Mouse (Mus musculus) stomach, postnatal 0 days (tissue): ENCODE results near the gene Rnf114. TPM values are rescaled to one million over a fixed set of nuclear protein-coding genes. Genes with fewer than 3 reads are reported as not detected.

Experiments used
- ATAC-seq: fragments of 200-750 bp; cut with Nextera tagmentation; 2 replicates; pipeline ENCODE4 v1.8.0; 2017; ENCODE audit not compliant: low FRiP score, low TSS enrichment
- DNase-seq: peaks from one replicate; pipeline ENCODE4 v3.0.0-alpha.2; 2016; ENCODE audit warnings: low spot score
- H3K27ac ChIP-seq: fragments of 300-500 bp; sonication (generic); replicated peaks from 2 replicates; pipeline ENCODE4 v1.5.1; 2014; ENCODE audit warnings: mild to moderate bottlenecking, control low read depth
- H3K27me3 ChIP-seq: fragments of 300-500 bp; sonication (generic); 2 replicates; pipeline ENCODE4 v1.6.1; 2014; ENCODE audit warnings: low read length; ENCODE audit not compliant: control insufficient read depth, insufficient read depth
- H3K36me3 ChIP-seq: fragments of 300-500 bp; sonication (generic); 2 replicates; pipeline ENCODE4 v1.6.1; 2014; ENCODE audit warnings: low read length, mixed read lengths; ENCODE audit not compliant: control insufficient read depth, insufficient read depth
- H3K4me1 ChIP-seq: fragments of 300-500 bp; sonication (generic); replicated peaks from 2 replicates; pipeline ENCODE4 v1.6.1; 2014; ENCODE audit warnings: antibody characterized with exemption; ENCODE audit not compliant: control insufficient read depth, insufficient read depth
- H3K4me2 ChIP-seq: fragments of 300-500 bp; sonication (generic); replicated peaks from 2 replicates; pipeline ENCODE4 v1.6.1; 2014; ENCODE audit warnings: low read depth, mild to moderate bottlenecking, control low read depth, moderate library complexity
- H3K4me3 ChIP-seq: fragments of 300-500 bp; sonication (generic); 2 replicates; pipeline ENCODE4 v1.5.1; 2014; ENCODE audit warnings: low read depth, low read length, control low read depth
- H3K9ac ChIP-seq: fragments of 300-500 bp; sonication (generic); 2 replicates; pipeline ENCODE4 v1.6.1; 2014; ENCODE audit warnings: mild to moderate bottlenecking, low read length, control low read depth, mixed read lengths
- H3K9me3 ChIP-seq: fragments of 300-500 bp; sonication (generic); 2 replicates; pipeline ENCODE4 v1.6.1; 2016; ENCODE audit warnings: low read length; ENCODE audit not compliant: control insufficient read depth
- CTCF ChIP-seq: IDR thresholded peaks from 2 replicates; pipeline ENCODE4 v1.5.1; 2016; ENCODE audit warnings: antibody characterized with exemption, low read depth, mild to moderate bottlenecking, moderate library complexity
- EP300 ChIP-seq: optimal IDR thresholded peaks from 2 replicates; pipeline ENCODE3; 2016; ENCODE audit warnings: antibody characterized with exemption
- WGBS: fragments of 180-500 bp; shearing (Covaris S2); extraction: QIAGEN DNeasy Blood & Tissue Kit; methylation state at CpG from one replicate; pipeline ENCODE4 v1.1.7; 2014; 5-methylcytosine and 5-hydroxymethylcytosine counted together
- polyA plus RNA-seq: library from polyadenylated mRNA; unstranded; fragments of >200 nt; fragmentation: Nextera tagmentation; extraction: Ambion mirVana; gene quantifications from 2 replicates; pipeline ENCODE4 v1.2.1, GENCODE M21; 2015

Rnf114 gene
- polyA plus RNA-seq, 1 experiment from 2014 or later, result 44.6 TPM

DNA sequence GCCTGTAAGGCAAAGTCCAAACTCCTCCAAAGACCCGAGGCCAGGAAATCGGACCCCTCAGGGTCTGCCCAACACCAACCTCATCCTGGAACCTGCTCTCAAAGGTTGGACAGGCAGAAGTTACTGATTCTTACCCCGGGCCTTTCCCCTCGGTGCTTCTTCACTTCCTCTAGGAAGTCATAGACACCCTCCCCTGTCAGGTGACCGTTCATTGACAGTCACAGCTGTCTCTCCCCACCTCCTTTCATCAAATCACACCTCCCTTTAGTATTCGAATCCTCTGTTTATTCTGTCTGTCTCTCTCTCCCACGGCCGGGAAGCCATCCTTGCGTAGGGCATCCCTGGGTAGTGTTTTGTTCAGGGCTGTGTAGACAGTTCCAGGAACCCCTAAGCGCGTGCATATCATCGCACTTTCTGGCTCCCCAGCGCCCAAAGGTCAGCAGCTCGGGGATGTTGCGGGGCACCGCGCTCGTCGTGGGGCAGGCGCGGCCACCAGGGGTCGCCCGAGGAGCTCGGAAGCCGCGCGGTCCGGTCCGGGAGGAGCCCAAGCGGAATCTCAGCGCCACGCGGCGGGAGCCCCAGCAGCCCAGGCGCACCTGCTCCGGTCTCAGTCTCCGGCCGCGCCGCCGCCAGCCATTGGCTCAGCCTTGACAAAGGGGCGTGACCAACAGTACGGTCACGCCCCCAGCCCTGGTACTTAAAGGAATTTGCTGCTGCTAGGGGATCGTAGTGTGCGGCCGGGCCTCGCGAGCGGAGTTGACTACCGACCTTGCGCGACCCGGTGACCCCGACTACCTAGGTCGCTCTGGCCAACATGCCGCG, 45.2 kb downstream of the Rnf114 start, which contains the start of gene Snai1:
Gene Snai1 (plus strand): TSS at position 720 of the 822 bp plus-strand sequence.
- Histone ChIP-seq H3K4me2 (peak within 1 kb of the TSS; percentile 73), H3K9ac (peak within 1 kb of the TSS; percentile 59), H3K27ac (peak within 1 kb of the TSS; percentile 49), H3K4me1 (no peaks in the 10 kb centered on the region; the same call in 1 of the 2 replicates), H3K9me3 (no peaks in the 10 kb centered on the region), H3K36me3 (no peaks in the 10 kb centered on the region), H3K27me3 (no peaks in the 10 kb centered on the region), H3K4me3 (peak within 1 kb of the TSS; percentile 51)
- WGBS, result 1% methylated on average over 58 of the region's 58 CpGs
- DNase-seq (peak; percentile 96), ATAC-seq (peak; percentile 98)
- TF ChIP-seq CTCF (peak; percentile 90), EP300 (no peak)

DNA sequence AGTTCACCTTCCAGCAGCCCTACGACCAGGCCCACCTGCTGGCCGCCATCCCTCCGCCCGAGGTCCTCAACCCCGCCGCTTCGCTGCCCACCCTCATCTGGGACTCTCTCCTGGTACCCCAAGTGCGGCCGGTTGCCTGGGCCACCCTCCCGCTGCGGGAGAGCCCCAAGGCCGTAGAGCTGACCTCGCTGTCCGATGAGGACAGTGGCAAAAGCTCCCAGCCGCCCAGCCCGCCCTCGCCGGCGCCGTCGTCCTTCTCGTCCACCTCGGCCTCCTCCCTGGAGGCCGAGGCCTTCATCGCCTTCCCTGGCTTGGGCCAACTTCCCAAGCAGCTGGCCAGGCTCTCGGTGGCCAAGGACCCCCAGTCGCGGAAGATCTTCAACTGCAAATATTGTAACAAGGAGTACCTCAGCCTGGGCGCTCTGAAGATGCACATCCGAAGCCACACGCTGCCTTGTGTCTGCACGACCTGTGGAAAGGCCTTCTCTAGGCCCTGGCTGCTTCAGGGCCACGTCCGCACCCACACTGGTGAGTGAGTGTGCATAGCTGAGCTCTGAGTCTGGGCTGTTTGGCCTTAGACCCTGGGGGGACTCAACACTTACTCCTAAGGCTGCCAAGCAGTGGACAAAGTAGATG, 46.3 kb downstream of the Rnf114 start:
- Histone ChIP-seq H3K4me3 (peak overlapping the region; percentile 51), H3K36me3 (no peaks in the 10 kb centered on the region), H3K27me3 (no peaks in the 10 kb centered on the region), H3K4me1 (peaks cover 5% of the 10 kb centered on the region), H3K27ac (peak overlapping the region; percentile 49), H3K9me3 (no peaks in the 10 kb centered on the region), H3K4me2 (peak overlapping the region; percentile 73), H3K9ac (peak overlapping the region; percentile 59)
- DNase-seq (no peak), ATAC-seq (no peak)
- TF ChIP-seq CTCF, result no peak
- no peak for TF ChIP-seq EP300
- 37% methylated on average over 28 of the region's 34 CpGs for WGBS

DNA sequence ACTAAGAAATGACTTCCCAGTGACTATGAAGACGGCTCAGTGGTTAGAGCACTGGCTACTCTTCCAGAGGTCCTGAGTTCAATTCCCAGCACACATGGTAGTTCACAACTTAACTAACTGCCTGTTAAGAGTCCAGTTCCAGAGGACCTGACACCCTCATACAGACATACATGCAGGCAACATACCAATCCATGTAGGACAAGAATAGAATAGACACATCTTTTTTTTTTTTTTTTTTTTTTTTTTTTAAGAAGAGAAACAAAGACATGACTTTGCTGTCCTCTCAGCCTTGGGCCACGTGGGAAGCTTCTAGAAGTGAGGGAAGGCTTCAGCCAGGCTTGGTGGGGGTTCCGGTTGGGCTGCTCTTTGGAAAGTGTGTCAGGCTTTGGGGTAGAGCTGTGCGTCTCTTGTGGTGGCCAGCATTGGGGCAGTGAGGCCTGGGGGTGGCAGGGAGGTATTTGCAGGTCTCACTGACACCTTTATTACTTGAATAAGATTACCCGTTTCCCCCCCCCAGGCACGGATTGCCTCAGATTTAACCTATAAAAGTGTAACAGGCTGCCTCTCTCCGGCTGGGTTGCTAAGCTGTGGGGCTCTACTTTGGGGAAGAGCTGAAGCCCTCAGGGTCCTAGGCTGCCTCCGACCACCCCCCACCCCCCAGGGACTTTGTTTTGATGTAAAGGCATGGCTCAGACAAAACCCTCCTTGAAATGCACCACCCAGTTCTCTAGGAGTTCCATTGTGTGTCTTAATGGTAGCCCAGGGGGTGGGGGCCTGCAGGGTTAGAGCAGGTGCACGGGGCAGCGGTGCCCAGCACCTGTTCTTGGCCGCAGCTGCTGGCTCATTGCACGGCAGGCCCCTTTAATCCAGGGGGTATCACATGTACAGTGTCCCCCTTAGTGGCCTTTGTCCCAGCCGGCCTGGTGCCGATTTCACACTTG, 47.4 kb downstream of the Rnf114 start:
- peaks cover 5% of the 10 kb centered on the region for H3K4me1 ChIP-seq
- H3K4me3 ChIP-seq, result peak overlapping the region; percentile 51
- WGBS, result 41% methylated on average over 14 of the region's 14 CpGs
- no peak for DNase-seq
- H3K27ac ChIP-seq, result 0 out of 2 replicates have a peak overlapping the region, but pooled peaks have one; percentile 30
- peak overlapping the region; percentile 73 for H3K4me2 ChIP-seq
- ATAC-seq, result no peak
- no peaks in the 10 kb centered on the region for H3K36me3 ChIP-seq
- no peaks in the 10 kb centered on the region for H3K27me3 ChIP-seq
- no peak for TF ChIP-seq CTCF
- no peak for TF ChIP-seq EP300
- peak overlapping the region; percentile 47 for H3K9ac ChIP-seq
- H3K9me3 ChIP-seq, result no peaks in the 10 kb centered on the region

DNA sequence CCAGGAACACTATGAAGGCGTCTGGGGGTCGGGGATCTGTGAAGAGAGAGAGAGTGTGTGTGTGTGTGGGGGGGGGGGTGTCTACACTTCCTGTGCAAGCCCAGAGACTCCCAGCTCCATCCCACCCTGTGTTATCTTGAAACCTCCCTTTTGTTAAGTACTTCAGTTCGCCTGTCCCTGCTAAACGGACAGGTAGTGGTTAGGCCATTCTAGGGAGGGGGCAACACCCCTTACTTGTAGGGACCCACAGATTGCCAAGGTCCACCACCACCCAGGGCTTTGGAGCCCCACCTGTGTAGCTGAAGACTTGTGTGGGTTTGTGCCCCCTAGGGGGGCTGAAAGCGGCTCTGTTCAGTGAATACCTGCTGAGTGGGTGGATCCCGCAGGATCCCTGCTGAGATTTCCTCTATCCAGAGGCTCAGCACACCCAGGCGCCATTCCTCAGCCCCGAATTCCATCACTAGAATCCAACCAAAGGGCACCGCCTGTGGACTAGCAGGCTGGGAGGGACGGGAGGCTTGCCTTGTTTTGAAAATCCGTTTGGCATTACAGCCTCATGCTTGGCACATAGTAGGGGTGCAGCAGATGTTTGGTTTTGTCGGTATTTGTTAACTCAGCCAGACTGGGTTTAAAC, 48.1 kb downstream of the Rnf114 start:
- TF ChIP-seq EP300, result no peak
- no peak for TF ChIP-seq CTCF
- DNase-seq, result no peak
- H3K27ac ChIP-seq, result peak overlapping the region; percentile 58

DNA sequence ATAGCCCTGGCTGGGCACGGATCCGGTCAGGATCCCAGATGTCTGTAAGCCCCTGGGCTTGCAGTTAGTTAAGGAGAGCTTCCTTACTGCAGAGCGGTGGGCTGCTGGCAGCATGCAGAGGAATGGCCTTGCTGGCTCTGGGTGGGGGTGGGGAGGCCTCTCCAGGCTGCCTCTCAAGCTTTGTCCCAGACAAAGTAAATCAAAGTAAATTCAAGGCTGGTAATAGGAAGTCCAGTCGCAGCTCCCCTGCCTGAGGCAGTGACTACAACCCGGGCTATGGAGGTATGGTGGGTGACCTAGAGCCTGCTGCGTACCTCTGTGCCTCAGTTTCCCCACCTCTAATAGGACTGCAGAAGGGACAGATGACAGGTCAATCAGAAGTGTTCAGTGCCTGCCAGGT, 48.9 kb downstream of the Rnf114 start:
- Histone ChIP-seq H3K9ac (peak overlapping the region; percentile 9; the same call in 1 of the 2 replicates), H3K27me3 (no peaks in the 10 kb centered on the region), H3K9me3 (no peaks in the 10 kb centered on the region), H3K4me1 (peaks cover 5% of the 10 kb centered on the region), H3K4me2 (peak overlapping the region; percentile 73), H3K36me3 (no peaks in the 10 kb centered on the region), H3K27ac (no peak overlapping the region), H3K4me3 (peak overlapping the region; percentile 51)
- WGBS, result 33% methylated on average over 6 of the region's 6 CpGs
- no peak for DNase-seq
- no peak for TF ChIP-seq CTCF
- no peak for TF ChIP-seq EP300
- no peak for ATAC-seq

More for the DNA sequence above, 48.1 kb downstream of the Rnf114 start:
- Histone ChIP-seq H3K4me1 (peaks cover 5% of the 10 kb centered on the region), H3K27me3 (no peaks in the 10 kb centered on the region), H3K4me3 (peak overlapping the region; percentile 51), H3K9ac (peak overlapping the region; percentile 27), H3K36me3 (no peaks in the 10 kb centered on the region), H3K9me3 (no peaks in the 10 kb centered on the region), H3K4me2 (peak overlapping the region; percentile 73)
- 48% methylated on average over 12 of the region's 12 CpGs for WGBS
- ATAC-seq, result no peak
